Mouse (Mus musculus): Measurements from ENCODE around the gene Rhox4b.
"Not testable (repeated sequence)": the region's sequence is repeated elsewhere in the genome, so short reads cannot be mapped to it uniquely, and the experiment has no call there.

Rhox4b gene

DNA sequence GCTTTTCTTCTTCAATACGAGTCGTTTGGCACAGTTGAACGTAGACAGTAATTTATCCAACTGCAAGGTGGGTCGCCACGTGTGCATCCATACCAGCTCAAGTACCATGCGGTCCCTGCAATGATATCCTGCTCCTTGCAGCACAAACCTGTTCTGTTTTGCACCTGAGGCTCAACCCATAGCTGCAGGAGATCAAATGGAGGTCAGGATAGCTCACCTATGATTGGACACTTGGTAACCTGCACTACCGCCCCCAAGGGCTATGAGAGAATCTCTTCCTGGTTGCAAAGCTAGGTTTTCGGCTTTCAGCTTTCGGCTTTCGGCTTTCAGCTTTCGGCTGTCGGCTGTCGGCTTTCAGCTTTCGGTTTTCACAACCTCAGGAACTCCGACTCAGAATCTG lies at the start of gene Rhox4b:
Gene Rhox4b, plus strand, starts transcription at position 301 of the 400 bp plus-strand sequence.
- not testable (repeated sequence) for DNase-seq (ENCODE audit: low read depth in 1 of 2, low spot score in 2 of 2)

DNA sequence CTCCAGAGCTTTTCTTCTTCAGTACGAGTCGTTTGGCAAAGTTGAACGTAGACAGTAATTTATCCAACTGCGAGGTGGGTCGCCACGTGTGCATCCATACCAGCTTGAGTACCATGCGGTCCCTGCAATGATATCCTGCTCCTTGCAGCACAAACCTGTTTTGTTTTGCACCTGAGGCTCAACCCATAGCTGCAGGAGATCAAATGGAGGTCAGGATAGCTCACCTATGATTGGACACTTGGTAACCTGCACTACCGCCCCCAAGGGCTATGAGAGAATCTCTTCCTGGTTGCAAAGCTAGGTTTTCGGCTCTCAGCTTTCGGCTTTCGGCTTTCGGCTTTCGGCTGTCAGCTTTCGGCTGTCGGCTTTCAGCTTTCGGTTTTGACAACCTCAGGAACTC lies 41.7 kb upstream of the Rhox4b start, which contains the start of gene Rhox4a2:
Gene Rhox4a2, plus strand, starts transcription at position 301 of the 400 bp plus-strand sequence.
- DNase-seq (ENCODE audit: low read depth in 1 of 2, low spot score in 2 of 2), result not testable (repeated sequence)

DNA sequence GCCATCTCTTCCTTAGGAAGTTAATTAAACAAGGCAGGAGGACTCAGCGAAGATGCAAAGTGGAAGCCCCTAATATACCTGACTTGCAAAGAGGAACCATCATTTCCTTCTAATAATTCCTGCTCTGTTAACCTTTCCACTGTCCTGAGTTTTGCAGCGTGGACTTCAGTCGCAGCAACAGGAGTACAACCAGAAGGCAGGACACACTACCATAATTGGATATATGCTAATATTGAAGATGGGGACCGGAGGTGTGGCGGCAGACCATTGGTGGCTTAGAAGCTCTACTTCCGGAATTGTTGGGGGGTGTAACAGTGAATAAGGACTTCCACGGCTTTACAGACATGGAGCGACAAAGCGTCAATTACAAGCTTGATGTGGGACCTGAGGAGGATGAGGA lies 20.5 kb upstream of the Rhox4b start, which contains the start of gene Rhox2b:
Gene Rhox2b, plus strand, starts transcription at position 301 of the 400 bp plus-strand sequence.
- not testable (repeated sequence) for DNase-seq (ENCODE audit: low read depth in 1 of 2, low spot score in 2 of 2)

DNA sequence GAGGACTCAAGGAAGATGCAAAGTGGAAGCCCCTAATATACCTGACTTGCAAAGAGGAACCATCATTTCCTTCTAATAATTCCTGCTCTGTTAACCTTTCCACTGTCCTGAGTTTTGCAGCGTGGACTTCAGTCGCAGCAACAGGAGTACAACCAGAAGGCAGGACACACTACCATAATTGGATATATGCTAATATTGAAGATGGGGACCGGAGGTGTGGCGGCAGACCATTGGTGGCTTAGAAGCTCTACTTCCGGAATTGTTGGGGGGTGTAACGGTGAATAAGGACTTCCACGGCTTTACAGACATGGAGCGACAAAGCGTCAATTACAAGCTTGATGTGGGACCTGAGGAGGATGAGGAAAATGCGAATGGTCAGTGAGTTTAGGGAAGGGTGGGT lies 21.1 kb downstream of the Rhox4b start, which contains the start of gene Rhox2c:
Gene Rhox2c, plus strand, starts transcription at position 301 of the 400 bp plus-strand sequence.
- DNase-seq (ENCODE audit: low read depth in 1 of 2, low spot score in 2 of 2), result not testable (repeated sequence)

DNA sequence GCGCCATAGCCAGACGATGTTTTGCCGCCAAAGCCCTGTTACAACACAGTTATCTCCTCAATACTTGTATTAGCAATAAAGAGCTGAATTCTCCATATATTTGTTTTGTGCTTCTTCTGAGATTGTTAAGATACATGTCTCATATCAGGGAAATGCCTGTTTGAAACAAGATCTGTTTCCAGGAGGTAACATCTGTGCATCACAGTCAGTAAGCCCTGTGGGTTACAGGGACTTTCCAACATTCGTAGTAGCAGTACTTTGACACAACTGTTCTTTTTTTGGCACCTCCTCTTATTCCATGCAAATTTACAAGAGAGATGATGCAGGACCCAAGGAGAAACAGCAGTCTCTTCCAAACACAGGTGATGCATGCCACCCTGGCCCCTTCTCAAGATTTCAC lies 26.0 kb downstream of the Rhox4b start, which contains the start of gene Rhox3c:
Gene Rhox3c, plus strand, starts transcription at position 301 of the 400 bp plus-strand sequence.
- not testable (repeated sequence) for DNase-seq (ENCODE audit: low read depth in 1 of 2, low spot score in 2 of 2)

DNA sequence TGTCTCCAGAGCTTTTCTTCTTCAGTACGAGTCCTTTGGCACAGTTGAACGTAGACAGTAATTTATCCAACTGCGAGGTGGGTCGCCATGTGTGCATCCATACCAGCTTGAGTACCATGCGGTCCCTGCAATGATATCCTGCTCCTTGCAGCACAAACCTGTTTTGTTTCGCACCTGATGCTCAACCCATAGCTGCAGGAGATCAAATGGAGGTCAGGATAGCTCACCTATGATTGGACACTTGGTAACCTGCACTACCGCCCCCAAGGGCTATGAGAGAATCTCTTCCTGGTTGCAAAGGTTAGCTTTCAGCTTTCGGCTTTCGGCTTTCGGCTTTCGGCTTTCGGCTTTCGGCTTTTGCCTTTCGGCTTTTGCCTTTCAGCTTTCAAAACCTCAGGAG lies 47.7 kb downstream of the Rhox4b start, which contains the start of gene Rhox4c:
Gene Rhox4c, plus strand, starts transcription at position 301 of the 400 bp plus-strand sequence.
- not testable (repeated sequence) for DNase-seq (ENCODE audit: low read depth in 1 of 2, low spot score in 2 of 2)

Measured in monocyte, adult 2 months (primary cell).